Mouse (Mus musculus) megakaryocyte, embryonic 14.5 days (primary cell): ENCODE data around the gene Sgk2.

ENCODE experiments used
- FLI1 ChIP-seq: IDR thresholded peaks from 2 replicates; pipeline ENCODE4 v1.6.1; 2012; ENCODE audit warnings: low read length, inconsistent platforms, mixed read lengths
- GATA1 ChIP-seq: IDR thresholded peaks from 3 replicates; pipeline ENCODE4 v1.6.1; 2012; ENCODE audit warnings: mixed read lengths, low read length, inconsistent platforms, borderline replicate concordance

- TF ChIP-seq GATA1 (no peak), FLI1 (no peak)
Observed at GRCm38 (mm10) chr2:163060630-163061029, 73.5 kb downstream of the Sgk2 start.
